Mouse (Mus musculus) gastrocnemius, postnatal 4 days (tissue): Measurements from ENCODE around the gene Olfr639. TPM values are rescaled to one million over a fixed set of nuclear protein-coding genes. Genes with fewer than 3 reads are reported as not detected.
"Not testable (repeated sequence)": the region's sequence is repeated elsewhere in the genome, so short reads cannot be mapped to it uniquely, and the experiment has no call there.

Source experiments
- DNase-seq, 2 experiments: peaks; one replicate each; pipeline ENCODE4 v3.0.0; 2021 to 2022; ENCODE audit warnings: low spot score in 2 of 2, mixed read lengths in 2 of 2
- long read RNA-seq, 2 experiments: library from polyadenylated mRNA; stranded (forward); transcript quantifications; one replicate each; pipeline ENCODE4 v2.0.0; 2021
- total RNA-seq, 2 experiments: library from RNA; stranded (reverse); gene quantifications; 2 replicates each; pipeline ENCODE4 v1.2.3; 2021

The Olfr639 gene
- total RNA-seq, result under 1 TPM; 0.03 to 0.05 TPM
- long read RNA-seq, experiment 1, result 0 reads
- long read RNA-seq, experiment 2, result 0 reads

GRCm38 (mm10) chr7:104017203-104017602 lies at the start of gene Olfr639:
TSS of gene Olfr639 (minus strand) at chr7:104017303.
- no peak for DNase-seq

GRCm38 (mm10) chr7:104061345-104061744 lies 44.2 kb upstream of the Olfr639 start, which contains the start of gene 4930516K23Rik:
TSS of gene 4930516K23Rik (minus strand) at chr7:104061445.
- no peak for DNase-seq

GRCm38 (mm10) chr7:104059215-104059614 lies 42.1 kb upstream of the Olfr639 start:
- DNase-seq, result no peak

- no peak for DNase-seq
These were observed 35.5 kb upstream of the Olfr639 start, which contains the start of gene Olfr642 for GRCm38 (mm10) chr7:104052566-104052965. TSS of gene Olfr642 (minus strand) at chr7:104052666.

GRCm38 (mm10) chr7:104050745-104051144 lies 33.6 kb upstream of the Olfr639 start:
- DNase-seq, result no peak

- no peak for DNase-seq
These were observed 18.0 kb upstream of the Olfr639 start, which contains the start of gene Olfr641 for GRCm38 (mm10) chr7:104035145-104035544. TSS of gene Olfr641 (plus strand) at chr7:104035445.

- no peak for DNase-seq
These were observed 9.9 kb upstream of the Olfr639 start for GRCm38 (mm10) chr7:104026978-104027377.

GRCm38 (mm10) chr7:104025473-104025872 lies 8.4 kb upstream of the Olfr639 start, which contains the start of gene Olfr640:
TSS of gene Olfr640 (minus strand) at chr7:104025573.
- DNase-seq, result no peak

GRCm38 (mm10) chr7:104021651-104022050 lies 4.5 kb upstream of the Olfr639 start:
- DNase-seq, result no peak

GRCm38 (mm10) chr7:104018953-104019352 lies 1.9 kb upstream of the Olfr639 start:
- DNase-seq, result no peak

GRCm38 (mm10) chr7:103999124-103999523 lies 18.0 kb downstream of the Olfr639 start:
- DNase-seq, result no peak

- no peak for DNase-seq
These were observed 18.7 kb downstream of the Olfr639 start, which contains the start of gene Olfr638 for GRCm38 (mm10) chr7:103998446-103998845. TSS of gene Olfr638 (plus strand) at chr7:103998746.

GRCm38 (mm10) chr7:103971782-103972181 lies 45.3 kb downstream of the Olfr639 start:
- DNase-seq, result no peak

GRCm38 (mm10) chr7:103970852-103971251 lies 46.3 kb downstream of the Olfr639 start, which contains the start of gene Olfr635:
TSS of gene Olfr635 (plus strand) at chr7:103971152.
- DNase-seq, result no peak

- not testable (repeated sequence) for DNase-seq
These were observed 50.2 kb downstream of the Olfr639 start for GRCm38 (mm10) chr7:103966873-103967272.

Other genes starting within 250 kb of the Olfr639 start
- gene Olfr69, start 245.7 kb downstream of the Olfr639 start, total RNA-seq, result not detected
- gene Olfr68, start 237.6 kb downstream of the Olfr639 start, total RNA-seq, result not detected
- gene Olfr67, start 225.5 kb downstream of the Olfr639 start, total RNA-seq, result not detected
- 10 to 100 TPM; 62.8 to 81.8 TPM for gene Hbb-bt, start 203.3 kb downstream of the Olfr639 start, total RNA-seq
- 100 to 1,000 TPM; 289 to 541 TPM for gene Hbb-bs, start 189.2 kb downstream of the Olfr639 start, total RNA-seq
- gene Hbb-bh2, start 176.8 kb downstream of the Olfr639 start, total RNA-seq, result not detected
- gene Hbb-bh1, start 174.1 kb downstream of the Olfr639 start, total RNA-seq, result not detected
- gene Hbb-y, start 164.1 kb downstream of the Olfr639 start, total RNA-seq, result not detected
- gene Olfr66, start 131.1 kb downstream of the Olfr639 start, total RNA-seq, result not detected
- gene Olfr64, start 122.8 kb downstream of the Olfr639 start, total RNA-seq, result not detected
- gene Olfr65, start 113.8 kb downstream of the Olfr639 start, total RNA-seq, result not detected
- gene Olfr631, start 88.5 kb downstream of the Olfr639 start, total RNA-seq, result not detected
- not detected for gene Olfr632, start 83.0 kb downstream of the Olfr639 start, total RNA-seq
- gene Olfr633, start 72.9 kb downstream of the Olfr639 start, total RNA-seq, result not detected
- under 1 TPM in 1 of 2 experiments, not detected in 1; 0.03 TPM for gene Olfr635, start 46.2 kb downstream of the Olfr639 start, total RNA-seq
- gene Olfr638, start 18.6 kb downstream of the Olfr639 start, total RNA-seq, result not detected
- not detected for gene Olfr640, start 8.3 kb upstream of the Olfr639 start, total RNA-seq
- gene Olfr641, start 18.1 kb upstream of the Olfr639 start, total RNA-seq, result not detected
- gene Olfr642, start 35.4 kb upstream of the Olfr639 start, total RNA-seq, result not detected
- gene 4930516K23Rik, start 44.1 kb upstream of the Olfr639 start, total RNA-seq, result not detected
- gene Olfr644, start 54.6 kb upstream of the Olfr639 start, total RNA-seq, result not detected
- gene Olfr645, start 68.2 kb upstream of the Olfr639 start, total RNA-seq, result not detected
- not detected for gene Olfr646, start 87.6 kb upstream of the Olfr639 start, total RNA-seq
- gene Ubqln5, start 112.5 kb upstream of the Olfr639 start, total RNA-seq, result not detected
- gene Olfr643, start 120.1 kb upstream of the Olfr639 start, total RNA-seq, result not detected
- gene Ubqln3, start 126.0 kb upstream of the Olfr639 start, total RNA-seq, result not detected
- gene Ubqlnl, start 133.3 kb upstream of the Olfr639 start, total RNA-seq, result not detected
- gene Olfm5, start 147.5 kb upstream of the Olfr639 start, total RNA-seq, result not detected
- gene Olfr648, start 166.1 kb upstream of the Olfr639 start, total RNA-seq, result not detected
- not detected for gene Olfr649, start 178.7 kb upstream of the Olfr639 start, total RNA-seq
- gene Trim6, start 201.5 kb upstream of the Olfr639 start, total RNA-seq, result 1 to 10 TPM in 1 of 2 experiments, under 1 TPM in 1; 0.57 to 1.3 TPM
- 1 to 10 TPM; 1.8 to 2.0 TPM for gene Trim34a, start 227.2 kb upstream of the Olfr639 start, total RNA-seq